Mouse (Mus musculus) CH12.LX (cell line): ENCODE data around the gene Rps11. TPM values are rescaled to one million over a fixed set of nuclear protein-coding genes. Genes with fewer than 3 reads are reported as not detected.

Experiments
- DNase-seq: peaks from one replicate; pipeline ENCODE4 v3.0.0-alpha.2; 2013; ENCODE audit errors: extremely low read depth
- H3K27ac ChIP-seq: 2 replicates; pipeline ENCODE4 v1.5.1; 2012; ENCODE audit warnings: low read depth, mild to moderate bottlenecking, control low read depth, moderate library complexity; ENCODE audit not compliant: insufficient read depth
- H3K27me3 ChIP-seq: replicated peaks from 2 replicates; pipeline ENCODE3; 2012; ENCODE audit warnings: inconsistent platforms
- H3K36me3 ChIP-seq, 2 experiments: replicated peaks in 1 of 2; 2 replicates each; pipeline versions ENCODE3 to v1.6.1; 2012; ENCODE audit warnings: inconsistent platforms in 1 of 2, low read length in 1 of 2, mild to moderate bottlenecking in 1 of 2, mixed read lengths in 1 of 2, moderate library complexity in 1 of 2; ENCODE audit not compliant: control insufficient read depth in 1 of 2, insufficient read depth in 1 of 2
- H3K4me1 ChIP-seq, 2 experiments: 2 replicates each; pipeline ENCODE4 v1.6.1; 2012; ENCODE audit warnings: inconsistent platforms in 1 of 2, moderate library complexity in 1 of 2; ENCODE audit not compliant: insufficient read depth in 2 of 2, control insufficient read depth in 1 of 2
- H3K4me2 ChIP-seq: 2 replicates; pipeline ENCODE4 v1.6.1; 2012; ENCODE audit warnings: low read depth, mild to moderate bottlenecking, control low read depth; ENCODE audit not compliant: poor library complexity, insufficient read depth, severe bottlenecking
- H3K4me3 ChIP-seq, 3 experiments: fragments of 150-350 bp in 1 of 3; sonication (generic) in 1 of 3; replicated peaks in 1 of 3; 2 replicates each; pipeline versions ENCODE3 to v1.5.1; 2011 to 2012; ENCODE audit warnings: low read depth in 2 of 3, low read length in 2 of 3, mild to moderate bottlenecking in 2 of 3, moderate library complexity in 2 of 3, control low read depth in 1 of 3, improper control_type of control experiment in 1 of 3, inconsistent platforms in 1 of 3, mixed read lengths in 1 of 3; ENCODE audit not compliant: poor library complexity in 1 of 3
- H3K79me2 ChIP-seq: replicated peaks from 2 replicates; pipeline ENCODE4 v1.6.1; 2012; ENCODE audit warnings: mild to moderate bottlenecking, moderate library complexity; ENCODE audit not compliant: control insufficient read depth, poor library complexity, insufficient read depth, severe bottlenecking; ENCODE audit errors: extremely low read depth
- H3K9ac ChIP-seq: 2 replicates; pipeline ENCODE4 v1.6.1; 2012; ENCODE audit warnings: low read depth, mild to moderate bottlenecking, control low read depth, moderate library complexity; ENCODE audit not compliant: insufficient read depth
- H3K9me3 ChIP-seq: replicated peaks from 2 replicates; pipeline ENCODE3; 2012; ENCODE audit warnings: low read length, inconsistent platforms, mixed read lengths
- BHLHE40 ChIP-seq: IDR thresholded peaks from 2 replicates; pipeline ENCODE4 v1.6.1; 2011; ENCODE audit warnings: mild to moderate bottlenecking, low read depth, low read length, improper control_type of control experiment
- CHD2 ChIP-seq: IDR thresholded peaks from 2 replicates; pipeline ENCODE4 v1.6.1; 2011; ENCODE audit warnings: low read length, improper control_type of control experiment
- CTCF ChIP-seq, 2 experiments: IDR thresholded peaks in 1 of 2; conservative IDR thresholded peaks in 1 of 2; 2 replicates each; pipeline ENCODE4 v1.5.1; 2011 to 2012; ENCODE audit warnings: low read depth in 2 of 2, low read length in 2 of 2, improper control_type of control experiment in 1 of 2, inconsistent platforms in 1 of 2, mild to moderate bottlenecking in 1 of 2, moderate library complexity in 1 of 2
- E2F4 ChIP-seq: IDR thresholded peaks from 2 replicates; pipeline ENCODE4 v1.6.1; 2011; ENCODE audit warnings: low read depth, low read length, improper control_type of control experiment; ENCODE audit not compliant: insufficient replicate concordance
- ELF1 ChIP-seq: IDR thresholded peaks from 2 replicates; pipeline ENCODE4 v1.6.1; 2014; ENCODE audit warnings: low read depth, mild to moderate bottlenecking, inconsistent platforms, low read length, improper control_type of control experiment
- EP300 ChIP-seq: IDR thresholded peaks from 2 replicates; pipeline ENCODE4 v1.6.1; 2011; ENCODE audit warnings: low read length, improper control_type of control experiment
- GABPA ChIP-seq: IDR thresholded peaks from 2 replicates; pipeline ENCODE4 v1.6.1; 2012; ENCODE audit warnings: low read depth, low read length, improper control_type of control experiment, inconsistent platforms; ENCODE audit not compliant: insufficient replicate concordance
- HCFC1 ChIP-seq: IDR thresholded peaks from 2 replicates; pipeline ENCODE4 v1.6.1; 2012; ENCODE audit warnings: low read depth, mild to moderate bottlenecking, inconsistent platforms, low read length, improper control_type of control experiment
- IRF4 ChIP-seq: IDR thresholded peaks from 2 replicates; pipeline ENCODE4 v1.6.1; 2014; ENCODE audit warnings: low read depth, mild to moderate bottlenecking, inconsistent platforms, low read length, improper control_type of control experiment
- MAFK ChIP-seq: IDR thresholded peaks from 2 replicates; pipeline ENCODE4 v1.6.1; 2011; ENCODE audit warnings: low read length, improper control_type of control experiment; ENCODE audit not compliant: insufficient replicate concordance
- MAX ChIP-seq: IDR thresholded peaks from 2 replicates; pipeline ENCODE4 v1.6.1; 2011; ENCODE audit warnings: low read length, improper control_type of control experiment
- MAZ ChIP-seq: IDR thresholded peaks from 2 replicates; pipeline ENCODE4 v1.6.1; 2012; ENCODE audit warnings: low read depth, mild to moderate bottlenecking, inconsistent platforms, low read length, improper control_type of control experiment, moderate library complexity
- MYC ChIP-seq: IDR thresholded peaks from 2 replicates; pipeline ENCODE4 v1.6.1; 2011; ENCODE audit warnings: low read depth, mild to moderate bottlenecking, improper control_type of control experiment, low read length
- NRF1 ChIP-seq: IDR thresholded peaks from 2 replicates; pipeline ENCODE4 v1.6.1; 2014; ENCODE audit warnings: low read depth, mild to moderate bottlenecking, inconsistent platforms, low read length, improper control_type of control experiment, moderate library complexity
- POLR2A ChIP-seq: IDR thresholded peaks from 2 replicates; pipeline ENCODE4 v1.6.1; 2011; ENCODE audit warnings: low read depth, mild to moderate bottlenecking, improper control_type of control experiment, low read length
- RAD21 ChIP-seq: IDR thresholded peaks from 2 replicates; pipeline ENCODE4 v1.6.1; 2011; ENCODE audit warnings: low read depth, mild to moderate bottlenecking, low read length, improper control_type of control experiment, moderate library complexity
- RCOR1 ChIP-seq: conservative IDR thresholded peaks from 2 replicates; pipeline ENCODE4 v1.6.1; 2012; ENCODE audit warnings: low read depth, mild to moderate bottlenecking, inconsistent platforms, low read length, improper control_type of control experiment
- SMC3 ChIP-seq: IDR thresholded peaks from 2 replicates; pipeline ENCODE4 v1.6.1; 2011; ENCODE audit warnings: low read depth, low read length, improper control_type of control experiment
- TCF12 ChIP-seq: IDR thresholded peaks from 2 replicates; pipeline ENCODE4 v1.6.1; 2014; ENCODE audit warnings: low read depth, mild to moderate bottlenecking, inconsistent platforms, low read length, improper control_type of control experiment
- USF2 ChIP-seq: conservative IDR thresholded peaks from 2 replicates; pipeline ENCODE4 v1.6.1; 2011; ENCODE audit warnings: low read depth, low read length, improper control_type of control experiment
- ZC3H11A ChIP-seq: IDR thresholded peaks from 2 replicates; pipeline ENCODE4 v1.6.1; 2012; ENCODE audit warnings: low read depth, mild to moderate bottlenecking, inconsistent platforms, low read length, improper control_type of control experiment
- ZMIZ1 ChIP-seq: IDR thresholded peaks from 2 replicates; pipeline ENCODE4 v1.6.1; 2012; ENCODE audit warnings: low read depth, mild to moderate bottlenecking, inconsistent platforms, low read length, improper control_type of control experiment
- dilution Hi-C: fragments of 300-500 bp; cut with MboI; formaldehyde crosslinking; loops from 2 replicates; pipeline ENCODE4 v1.14.3; 2020; ENCODE audit warnings: low sequenced_read_pairs; ENCODE audit not compliant: extremely low pct_unique_long_range_greater_than_20kb, extremely low pct_ligation_motif_present
- in situ Hi-C: fragments of 300-500 bp; cut with MboI; formaldehyde crosslinking; loops from 3 replicates; pipeline ENCODE4 v1.14.3; 2019; ENCODE audit warnings: low sequenced_read_pairs, low pct_ligation_motif_present, low pct_unique_long_range_greater_than_20kb, mixed read lengths
- polyA plus RNA-seq: library from polyadenylated mRNA; unstranded; fragments of >175 nt; gene quantifications from 2 replicates; pipeline ENCODE4 v1.2.1, GENCODE M21; 2012; ENCODE audit warnings: low read depth; ENCODE audit not compliant: insufficient read length
- total RNA-seq, 2 experiments: library from RNA; depleted of rRNA; stranded (reverse); fragments of 300-350 nt in 1 of 2; fragments of >200 nt in 1 of 2; gene quantifications; 2 replicates each; pipeline ENCODE4 v1.2.3; 2012 to 2014

Rps11 gene
- total and polyA plus RNA-seq, 3 experiments = 898 to 1,839 (median 1,699) TPM

DNA sequence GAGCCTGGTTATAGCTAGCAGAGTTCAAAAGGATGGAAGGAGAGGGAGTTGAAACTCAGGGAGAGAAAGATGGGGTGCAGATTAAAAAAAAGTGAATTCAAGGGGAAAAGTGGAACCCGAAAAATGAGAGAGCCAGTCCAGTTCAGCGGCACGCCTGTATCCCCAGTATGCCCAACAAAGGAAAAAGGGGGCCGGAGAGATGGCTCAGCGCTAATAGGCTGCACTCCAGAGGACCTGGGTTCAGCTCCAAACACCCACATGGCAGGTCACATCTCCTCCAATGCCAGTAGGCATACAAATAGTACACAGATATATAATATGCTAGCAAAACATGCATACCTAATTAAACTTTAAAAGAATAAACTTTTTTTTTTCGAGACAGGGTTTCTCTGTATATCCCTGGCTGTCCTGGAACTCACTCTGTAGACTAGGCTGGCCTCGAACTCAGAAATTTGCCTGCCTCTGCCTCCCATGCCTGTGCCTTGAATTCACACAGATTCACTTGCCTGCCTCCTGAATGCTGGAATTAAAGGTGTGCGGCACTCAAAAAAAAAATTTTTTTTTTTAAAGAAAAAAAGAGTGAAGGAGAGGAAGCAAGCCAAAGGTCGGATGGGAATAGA is 38.9 kb upstream of the Rps11 start:
- dilution Hi-C loops = no loop called here
- peaks cover 52% of the 10 kb centered on the region for H3K27me3 ChIP-seq

GRCm38 (mm10) chr7:45162551-45162950 is 38.3 kb upstream of the Rps11 start:
- no peak overlapping the region for H3K9ac ChIP-seq
- peaks cover 0 to 11% of the 10 kb centered on the region in 2 experiments; a peak in 3 of 4 replicates for H3K4me1 ChIP-seq
- H3K27ac ChIP-seq = no peak overlapping the region
- H3K36me3 ChIP-seq = peaks cover 0 to 35% of the 10 kb centered on the region in 2 experiments
- no peak for DNase-seq
- H3K4me2 ChIP-seq = peak overlapping the region; percentile 65
- no peak overlapping the region for H3K4me3 ChIP-seq
- no peaks in the 10 kb centered on the region for H3K79me2 ChIP-seq
- H3K9me3 ChIP-seq = no peaks in the 10 kb centered on the region
- dilution Hi-C loops = no loop called here
- in situ Hi-C loops = loop anchor here (10.0 kb wide), 1 partner anchor 142 kb away; no protein-coding TSS in a partner anchor
- TF ChIP-seq MAX (no peak), MYC (no peak), MAFK (no peak), E2F4 (no peak), MAZ (no peak), ZC3H11A (no peak)
- peaks cover 47% of the 10 kb centered on the region for H3K27me3 ChIP-seq

More for the DNA sequence above, 38.9 kb upstream of the Rps11 start:
- no peak for DNase-seq
- Histone ChIP-seq H3K4me3 (no peak overlapping the region), H3K4me1 (peaks cover 0 to 11% of the 10 kb centered on the region in 2 experiments; a peak in 3 of 4 replicates), H3K9ac (no peak overlapping the region), H3K27ac (no peak overlapping the region), H3K79me2 (no peaks in the 10 kb centered on the region), H3K4me2 (no peak overlapping the region), H3K36me3 (peaks cover 0 to 30% of the 10 kb centered on the region in 2 experiments), H3K9me3 (no peaks in the 10 kb centered on the region)
- TF ChIP-seq HCFC1 (no peak), ZMIZ1 (no peak), RCOR1 (no peak), EP300 (no peak), SMC3 (no peak), GABPA (no peak), IRF4 (no peak), USF2 (no peak), MAZ (no peak), CHD2 (no peak), RAD21 (no peak), E2F4 (no peak), CTCF (conservative IDR thresholded peaks at IDR 0.05 in 1 of 2, IDR thresholded peaks at IDR 0.05 in 1 of 2; ENCODE audit: low read depth in 2 of 2, low read length in 2 of 2) (no peak), BHLHE40 (no peak), TCF12 (no peak), NRF1 (no peak), ELF1 (no peak), POLR2A (no peak), MAFK (no peak)
- in situ Hi-C loops = loop anchor here (10.0 kb wide), 1 partner anchor 142 kb away; no protein-coding TSS in a partner anchor
